Mouse (Mus musculus) thymus, postnatal 25 days (tissue): ENCODE measurements around the gene Tmie.
A peak's percentile ranks its signal among the peaks of the same experiment; 100 is the strongest.
"Not testable (repeated sequence)": the region's sequence is repeated elsewhere in the genome, so short reads cannot be mapped to it uniquely, and the experiment has no call there.

Experiments used
- DNase-seq: peaks from one replicate; pipeline ENCODE4 v3.0.0; 2022

The Tmie gene

GRCm38 (mm10) chr9:110834411-110834810 is 45.5 kb downstream of the Tmie start, which contains the start of gene Prss45:
Prss45 (plus strand) TSS chr9:110834588.
- no peak for DNase-seq

DNA sequence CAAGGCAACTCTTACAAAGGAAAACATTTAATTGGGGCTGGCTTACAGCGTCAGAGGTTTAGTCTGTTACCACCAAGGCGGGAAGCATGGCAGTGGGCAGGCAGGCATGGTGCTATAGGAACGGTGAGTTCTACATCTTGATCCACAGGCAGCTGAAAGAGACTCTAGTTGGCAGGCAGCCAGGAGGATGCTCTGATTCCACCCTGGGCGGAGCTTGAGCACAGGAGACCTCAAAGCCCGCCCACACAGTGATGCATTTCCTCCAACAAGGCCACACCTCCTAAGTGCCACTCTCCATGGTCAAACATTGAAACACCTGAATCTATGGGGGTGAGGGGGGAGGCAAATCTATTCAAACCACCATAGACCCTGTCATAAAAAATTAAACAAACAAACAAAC is 46.9 kb downstream of the Tmie start:
- peak; percentile 9 for DNase-seq

DNA sequence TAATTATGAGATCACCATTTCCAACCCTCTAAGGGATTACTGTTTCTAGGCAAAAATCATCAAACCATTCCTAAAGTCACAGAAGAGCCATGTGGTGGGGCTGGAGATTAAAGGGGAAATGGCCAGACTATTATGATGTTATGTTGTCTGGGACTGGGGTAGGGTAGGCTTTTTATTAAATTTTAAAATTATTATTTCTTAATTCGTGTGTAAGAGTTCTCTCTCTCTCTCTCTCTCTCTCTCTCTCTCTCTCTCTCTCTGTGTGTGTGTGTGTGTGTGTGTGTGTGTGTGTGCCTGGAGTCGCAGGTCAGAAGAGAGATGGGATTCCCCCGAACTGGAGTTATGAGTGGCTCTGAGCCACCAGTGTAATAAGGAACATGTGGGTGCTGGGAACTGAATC is 53.5 kb downstream of the Tmie start, which contains the start of gene Prss43:
Prss43 (plus strand) TSS at position 301 of the 400 bp plus-strand sequence.
- no peak for DNase-seq

- DNase-seq: peak; percentile 11
These were observed 54.1 kb downstream of the Tmie start for GRCm38 (mm10) chr9:110825832-110826231.

DNA sequence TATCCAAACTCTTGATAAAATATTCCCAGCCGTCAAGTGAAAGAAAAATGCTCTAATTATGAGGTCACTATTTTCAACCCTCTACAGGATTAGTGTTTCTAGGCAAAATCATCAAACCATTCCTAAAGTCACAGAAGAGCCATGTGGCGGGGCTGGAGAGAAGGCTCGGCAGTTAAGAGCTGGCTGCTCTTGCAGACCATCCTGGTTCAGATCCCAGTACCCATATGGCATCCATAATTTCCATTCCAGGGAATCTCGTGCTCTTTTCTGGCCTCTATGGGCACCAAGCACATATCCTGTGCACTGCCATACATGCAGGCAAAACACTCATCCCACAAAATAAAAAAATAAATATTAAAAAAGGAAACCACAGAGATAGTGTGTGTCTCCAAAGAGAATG is 54.5 kb downstream of the Tmie start:
- no peak for DNase-seq

- no peak for DNase-seq
These were observed 58.5 kb downstream of the Tmie start for GRCm38 (mm10) chr9:110821436-110821835.

DNA sequence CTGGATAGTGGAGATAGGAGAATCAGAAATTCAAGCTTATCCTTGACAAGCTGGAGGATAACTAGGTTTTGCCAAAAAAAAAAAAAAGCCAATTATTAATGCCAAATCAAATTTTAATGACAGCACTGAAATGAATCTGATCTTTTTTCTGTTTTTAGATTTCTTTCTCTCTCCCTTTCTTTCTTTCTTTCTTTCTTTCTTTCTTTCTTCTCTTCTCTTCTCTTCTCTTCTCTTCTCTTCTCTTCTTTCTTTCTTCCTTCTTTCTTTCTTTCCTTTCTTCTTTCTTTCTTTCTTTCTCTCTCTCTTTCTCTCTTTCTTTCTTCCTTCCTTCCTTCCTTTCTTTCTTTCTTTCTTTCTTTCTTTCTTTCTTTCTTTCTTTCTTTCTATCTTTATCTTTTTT is 59.4 kb downstream of the Tmie start:
- DNase-seq: not testable (repeated sequence)
